Mouse (Mus musculus): ENCODE measurements at regions not wholly inside any gene's neighbourhood (a gene's known extent, or its start where the extent isn't known, plus 50 kb on each side); places are given as distances from the start of the nearest gene placed in this dataset.
A peak's percentile ranks its signal among the peaks of the same experiment; 100 is the strongest.

DNA sequence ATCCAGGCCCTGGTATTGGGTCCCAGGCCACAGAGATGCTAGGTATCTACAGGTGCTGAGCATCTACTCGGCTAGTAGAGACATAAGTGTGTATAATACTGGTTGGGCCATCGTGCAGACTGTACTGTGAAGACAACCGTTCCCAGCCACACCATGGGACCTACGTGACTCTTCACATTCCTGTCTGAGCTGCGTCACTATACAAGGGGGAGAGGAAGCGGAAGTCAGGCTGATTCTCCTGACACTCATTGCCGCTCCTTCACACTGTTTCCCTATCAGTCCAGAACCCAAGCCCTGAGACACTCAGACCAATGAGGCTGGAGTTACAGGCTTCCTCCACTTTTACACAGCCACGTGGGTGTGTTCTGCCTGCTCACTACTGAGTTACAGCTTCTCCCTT lies 181.1 kb downstream of the Ly86 start:
- Histone ChIP-seq H3K4me1 (ENCODE audit: control insufficient read depth, insufficient read depth, insufficient read length) (no peaks in the 10 kb centered on the region), H3K27me3 (ENCODE audit: control insufficient read depth, insufficient read depth, low read length) (no peaks in the 10 kb centered on the region), H3K27ac (ENCODE audit: insufficient read depth, low read length) (no peak overlapping the region), H3K4me3 (ENCODE audit: extremely low read depth, insufficient read depth, insufficient read length) (no peak overlapping the region), H3K36me3 (ENCODE audit: control insufficient read depth, insufficient read depth, low read length) (no peaks in the 10 kb centered on the region)
- TF ChIP-seq POLR2A (IDR thresholded peaks at IDR 0.05; ENCODE audit: low read depth, low read length) (no peak), CTCF (IDR thresholded peaks at IDR 0.05; ENCODE audit: extremely low read depth, insufficient read depth, insufficient read length, insufficient replicate concordance) (no peak)
- DNase-seq (ENCODE audit: low read depth in 1 of 2, low spot score in 2 of 2): no peak
- WGBS: 79% methylated on average over 8 of the region's 8 CpGs

GRCm38 (mm10) chr13:37528380-37528779 lies 183.4 kb downstream of the Ly86 start:
- no peaks in the 10 kb centered on the region for H3K27me3 ChIP-seq (ENCODE audit: control insufficient read depth, insufficient read depth, low read length)
- DNase-seq (ENCODE audit: low read depth in 1 of 2, low spot score in 2 of 2): no peak
- H3K4me1 ChIP-seq (ENCODE audit: control insufficient read depth, insufficient read depth, insufficient read length): peaks cover 5% of the 10 kb centered on the region; the same call in 1 of the 2 replicates
- TF ChIP-seq CTCF (IDR thresholded peaks at IDR 0.05; ENCODE audit: extremely low read depth, insufficient read depth, insufficient read length, insufficient replicate concordance): no peak
- TF ChIP-seq POLR2A (IDR thresholded peaks at IDR 0.05; ENCODE audit: low read depth, low read length): no peak
- no peak overlapping the region for H3K4me3 ChIP-seq (ENCODE audit: extremely low read depth, insufficient read depth, insufficient read length)
- no peak overlapping the region for H3K27ac ChIP-seq (ENCODE audit: insufficient read depth, low read length)
- 72% methylated on average over 9 of the region's 9 CpGs for WGBS
- H3K36me3 ChIP-seq (ENCODE audit: control insufficient read depth, insufficient read depth, low read length): no peaks in the 10 kb centered on the region

DNA sequence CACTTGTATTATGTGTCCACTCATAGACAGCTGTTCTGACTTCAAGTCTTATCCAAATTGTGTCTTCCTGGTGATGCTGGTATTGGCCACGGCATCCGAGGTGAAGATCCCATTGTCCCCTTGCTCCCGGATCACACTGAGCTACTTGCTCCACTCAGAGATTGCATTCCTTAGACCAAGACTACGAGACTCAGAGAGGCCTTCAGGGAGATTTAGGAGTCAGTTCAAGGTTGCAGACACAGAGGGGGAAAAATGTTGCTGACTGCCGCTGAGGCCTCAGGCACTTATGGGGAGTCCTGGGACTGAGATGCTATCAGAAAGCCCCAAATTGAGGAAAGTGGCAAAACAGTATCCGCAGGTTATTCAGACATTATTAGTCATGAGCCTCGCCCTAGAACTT lies 183.9 kb downstream of the Ly86 start:
- TF ChIP-seq CTCF (IDR thresholded peaks at IDR 0.05; ENCODE audit: extremely low read depth, insufficient read depth, insufficient read length, insufficient replicate concordance) (no peak), POLR2A (IDR thresholded peaks at IDR 0.05; ENCODE audit: low read depth, low read length) (no peak)
- H3K27ac ChIP-seq (ENCODE audit: insufficient read depth, low read length): no peak overlapping the region
- H3K4me1 ChIP-seq (ENCODE audit: control insufficient read depth, insufficient read depth, insufficient read length): peaks cover 5% of the 10 kb centered on the region; the same call in 1 of the 2 replicates
- no peaks in the 10 kb centered on the region for H3K27me3 ChIP-seq (ENCODE audit: control insufficient read depth, insufficient read depth, low read length)
- no peak overlapping the region for H3K4me3 ChIP-seq (ENCODE audit: extremely low read depth, insufficient read depth, insufficient read length)
- no peak for DNase-seq (ENCODE audit: low read depth in 1 of 2, low spot score in 2 of 2)
- no peaks in the 10 kb centered on the region for H3K36me3 ChIP-seq (ENCODE audit: control insufficient read depth, insufficient read depth, low read length)
- WGBS: 88% methylated on average over 7 of the region's 7 CpGs

DNA sequence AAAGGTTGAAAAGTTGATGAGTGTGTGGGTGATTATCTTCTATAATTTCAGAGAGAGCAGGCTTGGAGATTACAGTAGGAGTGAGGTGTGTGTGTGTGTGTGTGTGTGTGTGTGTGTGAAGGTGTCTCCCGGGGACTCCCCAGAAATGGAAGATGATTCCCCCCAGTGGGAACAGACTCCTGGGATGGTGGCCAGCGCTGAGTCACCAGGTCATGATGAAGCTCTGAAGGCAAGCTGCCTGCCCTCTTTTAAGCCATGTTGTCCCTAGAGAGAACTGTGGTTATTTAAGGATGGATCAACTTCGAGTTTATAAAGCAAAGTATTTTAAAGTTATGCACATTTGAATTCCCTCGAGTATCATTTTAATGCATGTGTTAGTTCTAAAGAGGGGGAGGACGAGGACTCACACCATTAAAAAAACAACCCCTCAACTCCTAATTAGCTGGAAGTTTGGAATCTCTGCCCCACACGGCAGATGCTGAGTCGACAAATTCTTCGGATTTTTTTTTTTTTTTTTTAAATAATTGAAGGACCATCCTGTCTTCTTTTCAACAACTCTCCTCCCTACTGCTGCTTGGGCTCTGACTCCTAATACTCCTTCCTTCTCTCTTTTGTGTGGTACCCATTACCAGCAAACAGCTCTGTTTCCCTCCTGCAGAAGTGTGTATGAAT lies 186.6 kb downstream of the Ly86 start:
- DNase-seq (ENCODE audit: low read depth in 1 of 2, low spot score in 2 of 2): no peak
- Histone ChIP-seq H3K4me3 (ENCODE audit: extremely low read depth, insufficient read depth, insufficient read length) (no peak overlapping the region), H3K36me3 (ENCODE audit: control insufficient read depth, insufficient read depth, low read length) (no peaks in the 10 kb centered on the region), H3K27me3 (ENCODE audit: control insufficient read depth, insufficient read depth, low read length) (no peaks in the 10 kb centered on the region), H3K27ac (ENCODE audit: insufficient read depth, low read length) (no peak overlapping the region), H3K4me1 (ENCODE audit: control insufficient read depth, insufficient read depth, insufficient read length) (peaks cover 5% of the 10 kb centered on the region; the same call in 1 of the 2 replicates)
- WGBS: 55% methylated on average over 8 of the region's 8 CpGs
- TF ChIP-seq CTCF (IDR thresholded peaks at IDR 0.05; ENCODE audit: extremely low read depth, insufficient read depth, insufficient read length, insufficient replicate concordance) (no peak), POLR2A (IDR thresholded peaks at IDR 0.05; ENCODE audit: low read depth, low read length) (no peak)

DNA sequence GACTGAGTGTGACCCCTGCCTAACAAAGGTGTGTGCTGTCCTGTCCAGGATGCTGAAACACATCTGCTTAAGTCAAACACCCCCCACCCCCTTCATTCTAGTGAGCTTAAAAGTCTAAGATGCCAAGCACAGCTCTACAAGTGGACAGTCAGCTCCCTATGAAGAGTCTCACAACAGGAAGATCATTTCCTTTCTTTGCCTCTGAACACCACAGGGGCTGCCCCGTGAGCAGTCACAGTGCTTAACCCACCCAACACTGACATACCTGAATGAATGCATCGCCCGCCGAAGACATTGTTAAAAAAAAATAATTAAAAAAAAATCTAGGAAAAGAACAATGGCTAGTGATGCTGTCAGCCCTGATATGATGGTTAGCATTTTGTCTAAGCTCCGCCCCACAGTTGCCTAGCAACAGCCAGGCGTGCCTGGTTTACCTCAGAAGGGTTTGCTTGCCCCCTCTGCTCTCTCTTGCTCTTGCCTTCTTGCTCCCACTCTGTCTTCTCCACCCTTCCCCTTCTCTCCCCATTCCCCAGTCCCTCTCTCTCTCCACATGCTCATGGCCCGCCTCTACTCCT lies 187.7 kb downstream of the Ly86 start:
- peaks cover 8% of the 10 kb centered on the region; the same call in 1 of the 2 replicates for H3K4me1 ChIP-seq (ENCODE audit: control insufficient read depth, insufficient read depth, insufficient read length)
- 55% methylated on average over 7 of the region's 7 CpGs for WGBS
- DNase-seq (ENCODE audit: low read depth in 1 of 2, low spot score in 2 of 2): no peak
- H3K27me3 ChIP-seq (ENCODE audit: control insufficient read depth, insufficient read depth, low read length): no peaks in the 10 kb centered on the region
- H3K27ac ChIP-seq (ENCODE audit: insufficient read depth, low read length): no peak overlapping the region
- H3K4me3 ChIP-seq (ENCODE audit: extremely low read depth, insufficient read depth, insufficient read length): no peak overlapping the region
- TF ChIP-seq CTCF (IDR thresholded peaks at IDR 0.05; ENCODE audit: extremely low read depth, insufficient read depth, insufficient read length, insufficient replicate concordance) (no peak), POLR2A (IDR thresholded peaks at IDR 0.05; ENCODE audit: low read depth, low read length) (no peak)
- H3K36me3 ChIP-seq (ENCODE audit: control insufficient read depth, insufficient read depth, low read length): no peaks in the 10 kb centered on the region

DNA sequence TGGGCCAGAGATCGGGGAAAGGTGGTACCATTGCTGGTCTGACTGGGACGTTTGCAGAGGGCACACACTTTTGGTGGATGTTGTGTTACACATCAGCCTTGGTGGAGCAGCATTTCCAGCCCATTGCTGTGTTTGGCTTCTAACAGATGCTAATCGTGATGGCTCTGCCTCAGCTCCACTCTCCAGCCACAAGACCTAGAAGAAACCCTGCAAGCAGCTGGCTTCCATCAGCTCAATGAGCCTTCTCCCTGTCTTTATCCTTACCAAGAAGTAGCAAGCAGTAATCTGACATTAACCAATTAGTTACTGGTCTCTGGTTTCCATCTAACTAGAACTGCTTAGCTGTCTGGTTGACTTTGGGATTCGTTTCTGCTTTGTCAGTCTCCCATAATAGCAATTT lies 188.8 kb downstream of the Ly86 start:
- Histone ChIP-seq H3K36me3 (ENCODE audit: control insufficient read depth, insufficient read depth, low read length) (no peaks in the 10 kb centered on the region), H3K27me3 (ENCODE audit: control insufficient read depth, insufficient read depth, low read length) (no peaks in the 10 kb centered on the region), H3K4me3 (ENCODE audit: extremely low read depth, insufficient read depth, insufficient read length) (no peak overlapping the region), H3K27ac (ENCODE audit: insufficient read depth, low read length) (no peak overlapping the region), H3K4me1 (ENCODE audit: control insufficient read depth, insufficient read depth, insufficient read length) (peaks cover 11% of the 10 kb centered on the region; the same call in 1 of the 2 replicates)
- 84% methylated on average over 4 of the region's 4 CpGs for WGBS
- DNase-seq (ENCODE audit: low read depth in 1 of 2, low spot score in 2 of 2): no peak
- no peak for TF ChIP-seq CTCF (IDR thresholded peaks at IDR 0.05; ENCODE audit: extremely low read depth, insufficient read depth, insufficient read length, insufficient replicate concordance)
- TF ChIP-seq POLR2A (IDR thresholded peaks at IDR 0.05; ENCODE audit: low read depth, low read length): no peak

GRCm38 (mm10) chr13:37537330-37537729 lies 192.3 kb downstream of the Ly86 start:
- WGBS: 65% methylated on average over 6 of the region's 6 CpGs
- no peak for TF ChIP-seq CTCF (IDR thresholded peaks at IDR 0.05; ENCODE audit: extremely low read depth, insufficient read depth, insufficient read length, insufficient replicate concordance)
- TF ChIP-seq POLR2A (IDR thresholded peaks at IDR 0.05; ENCODE audit: low read depth, low read length): no peak
- DNase-seq (ENCODE audit: low read depth in 1 of 2, low spot score in 2 of 2): no peak
- Histone ChIP-seq H3K4me3 (ENCODE audit: extremely low read depth, insufficient read depth, insufficient read length) (no peak overlapping the region), H3K27ac (ENCODE audit: insufficient read depth, low read length) (peak overlapping the region; percentile 75), H3K27me3 (ENCODE audit: control insufficient read depth, insufficient read depth, low read length) (no peaks in the 10 kb centered on the region), H3K4me1 (ENCODE audit: control insufficient read depth, insufficient read depth, insufficient read length) (peaks cover 17% of the 10 kb centered on the region; the same call in 1 of the 2 replicates), H3K36me3 (ENCODE audit: control insufficient read depth, insufficient read depth, low read length) (no peaks in the 10 kb centered on the region)
